Mouse (Mus musculus) adrenal gland, adult 2 months (tissue): ENCODE measurements around the gene Pakap. TPM values are rescaled to one million over a fixed set of nuclear protein-coding genes. Genes with fewer than 3 reads are reported as not detected.

Experiments used
- DNase-seq: peaks from one replicate; pipeline ENCODE4 v3.0.0; 2021
- polyA plus RNA-seq: library from polyadenylated mRNA; depleted of rRNA; stranded (reverse); fragments of >200 nt; gene quantifications from 2 replicates; pipeline ENCODE4 v1.2.3, GENCODE M21; 2012
- total RNA-seq, 2 experiments: library from RNA; stranded (reverse); gene quantifications; 2 replicates each; pipeline ENCODE4 v1.2.3; 2021

Pakap gene
- total and polyA plus RNA-seq, 3 experiments = 8.9 to 68.3 (median 34.9) TPM

DNA sequence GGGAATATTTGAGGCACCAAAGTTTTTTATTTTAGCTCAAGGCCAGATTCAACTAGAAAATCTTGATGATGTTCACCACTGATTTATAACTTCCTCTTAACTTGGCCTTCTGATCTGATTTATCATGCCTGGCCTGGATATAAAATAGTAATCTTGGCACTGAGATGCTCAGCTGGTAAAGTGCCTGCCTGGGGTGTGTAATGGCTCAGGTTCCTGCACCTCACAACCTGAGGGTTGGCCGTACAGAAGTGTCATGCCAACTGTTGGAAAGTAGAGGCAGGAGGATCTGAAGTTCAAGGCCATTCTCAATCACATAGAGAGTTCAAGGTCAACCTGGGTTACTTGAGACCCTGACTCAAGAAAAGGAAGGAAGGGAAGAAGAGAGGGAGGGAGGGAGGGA lies 57.3 kb downstream of the Pakap start:
- DNase-seq = peak; percentile 63

GRCm38 (mm10) chr4:57625756-57626155 lies 57.8 kb downstream of the Pakap start:
- no peak for DNase-seq

DNA sequence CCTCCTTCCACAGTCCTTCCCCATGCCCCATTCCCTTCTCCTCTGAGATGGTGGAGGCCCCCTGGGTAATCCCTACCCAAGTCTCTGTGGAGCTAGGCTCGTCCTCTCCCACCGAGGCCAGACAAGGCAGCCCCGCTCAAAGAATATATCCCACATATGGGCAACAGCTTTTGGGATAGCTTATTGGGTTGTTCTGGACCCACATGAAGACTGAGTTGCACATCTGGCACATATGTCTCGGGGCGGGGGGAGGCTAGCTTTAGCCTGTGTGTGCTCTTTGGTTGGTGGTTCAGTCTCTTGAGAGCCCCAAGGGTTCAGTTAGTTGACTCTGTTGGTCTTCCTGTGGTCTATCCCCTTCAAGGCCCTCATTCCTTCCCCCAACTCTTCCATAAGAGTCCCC lies 58.9 kb downstream of the Pakap start:
- DNase-seq = no peak

- peak; percentile 55 for DNase-seq
These were observed 64.4 kb downstream of the Pakap start for GRCm38 (mm10) chr4:57632386-57632785.

- no peak for DNase-seq
These were observed 65.1 kb downstream of the Pakap start for GRCm38 (mm10) chr4:57633052-57633451.

DNA sequence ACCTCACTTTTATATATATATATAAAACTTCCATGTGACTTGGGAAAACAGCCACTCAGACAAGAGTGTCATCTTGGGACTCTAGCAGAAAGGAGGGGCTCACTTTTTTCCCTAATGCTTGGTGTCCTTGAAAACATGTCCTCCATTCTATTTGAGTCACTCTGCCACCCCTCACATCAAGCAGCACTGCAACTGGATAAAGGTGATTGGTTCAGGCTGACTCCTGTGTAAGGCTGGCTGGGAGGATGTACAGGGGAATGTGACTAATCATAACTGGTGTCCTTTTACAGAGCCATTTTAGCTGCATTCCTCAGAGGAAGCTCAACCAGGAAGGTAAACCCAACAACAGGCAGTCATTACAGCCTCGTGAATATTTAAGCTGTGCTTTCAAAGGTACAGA lies 67.0 kb downstream of the Pakap start:
- DNase-seq = no peak

- peak; percentile 55 for DNase-seq
These were observed 69.0 kb downstream of the Pakap start for GRCm38 (mm10) chr4:57636782-57637482.

DNA sequence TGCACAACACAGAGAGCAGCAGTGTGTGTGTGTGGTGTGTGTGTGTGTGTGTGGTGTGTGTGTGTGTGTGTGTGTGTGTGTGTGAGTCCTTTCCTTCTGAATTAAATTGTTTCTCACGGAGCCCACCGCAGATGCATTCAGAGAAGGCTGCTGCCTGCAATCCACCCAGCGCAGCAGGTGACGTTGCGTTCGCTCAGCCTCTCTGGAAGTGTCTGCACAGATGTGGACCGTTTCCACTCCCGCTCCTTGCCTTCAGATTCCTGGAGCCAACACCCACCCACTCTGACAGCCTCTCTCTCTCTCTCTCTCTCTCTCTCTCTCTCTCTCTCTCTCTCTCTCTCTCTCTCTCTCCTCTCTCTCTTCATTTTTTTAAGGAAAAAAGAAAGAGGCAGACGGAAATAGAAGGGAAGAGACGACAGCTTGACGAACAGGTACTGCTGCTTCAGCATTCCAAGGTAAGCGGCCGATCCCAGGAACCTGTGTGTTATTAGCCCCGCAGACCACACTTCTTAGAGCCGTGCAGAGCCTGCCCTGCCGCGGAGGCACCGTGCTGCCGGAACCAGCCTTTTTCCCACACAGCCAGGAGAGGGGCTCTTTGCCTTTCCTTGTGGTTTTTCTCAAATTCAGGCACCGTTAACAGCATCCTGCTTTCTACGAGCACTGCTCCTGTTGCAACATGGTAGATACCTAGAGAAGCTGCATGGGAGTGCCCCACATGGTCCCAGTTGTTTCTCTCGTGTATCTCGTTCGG lies 69.8 kb downstream of the Pakap start:
- DNase-seq = no peak

- DNase-seq = no peak
These were observed 71.0 kb downstream of the Pakap start for GRCm38 (mm10) chr4:57638941-57639340.

DNA sequence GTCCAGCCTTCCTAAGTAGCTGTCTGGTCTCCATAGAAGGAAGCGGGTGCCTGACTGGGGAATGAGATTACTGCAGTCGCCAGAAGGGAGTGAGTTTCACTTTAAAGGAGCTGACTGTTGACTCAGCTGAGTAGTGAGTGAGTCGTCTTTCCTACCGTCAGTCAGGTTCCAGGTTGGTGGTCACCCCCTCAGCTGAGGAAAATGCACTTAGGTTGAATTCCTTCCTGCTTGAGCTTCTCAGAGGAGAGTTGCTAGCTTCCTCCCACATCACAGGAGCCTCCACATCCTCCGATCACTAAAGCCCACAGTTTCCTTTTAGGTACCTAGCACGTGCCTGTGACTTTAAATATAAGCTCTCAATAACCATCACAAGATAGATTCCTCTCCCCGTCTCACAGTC lies 72.2 kb downstream of the Pakap start:
- no peak for DNase-seq

DNA sequence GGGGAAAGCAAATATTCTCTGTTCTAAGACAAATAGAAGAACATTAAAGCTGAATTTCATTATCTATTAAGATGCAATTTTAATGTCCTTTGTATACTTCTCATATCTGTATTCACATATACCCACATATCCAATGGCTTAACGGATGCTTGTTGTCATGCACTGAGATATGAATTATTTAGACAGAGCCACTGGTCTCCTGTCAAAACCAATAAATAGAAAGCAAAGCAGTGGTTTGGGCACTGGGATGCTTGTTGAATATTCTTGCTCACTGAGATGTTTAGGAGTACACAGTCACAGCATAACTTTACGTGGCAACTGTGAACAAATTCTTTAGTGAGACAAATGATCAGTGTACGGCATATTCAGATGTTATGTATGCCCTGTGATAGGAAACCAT lies 73.0 kb downstream of the Pakap start:
- no peak for DNase-seq

- no peak for DNase-seq
These were observed 83.0 kb downstream of the Pakap start for GRCm38 (mm10) chr4:57650994-57651393.

GRCm38 (mm10) chr4:57651547-57651946 lies 83.6 kb downstream of the Pakap start:
- DNase-seq = no peak

DNA sequence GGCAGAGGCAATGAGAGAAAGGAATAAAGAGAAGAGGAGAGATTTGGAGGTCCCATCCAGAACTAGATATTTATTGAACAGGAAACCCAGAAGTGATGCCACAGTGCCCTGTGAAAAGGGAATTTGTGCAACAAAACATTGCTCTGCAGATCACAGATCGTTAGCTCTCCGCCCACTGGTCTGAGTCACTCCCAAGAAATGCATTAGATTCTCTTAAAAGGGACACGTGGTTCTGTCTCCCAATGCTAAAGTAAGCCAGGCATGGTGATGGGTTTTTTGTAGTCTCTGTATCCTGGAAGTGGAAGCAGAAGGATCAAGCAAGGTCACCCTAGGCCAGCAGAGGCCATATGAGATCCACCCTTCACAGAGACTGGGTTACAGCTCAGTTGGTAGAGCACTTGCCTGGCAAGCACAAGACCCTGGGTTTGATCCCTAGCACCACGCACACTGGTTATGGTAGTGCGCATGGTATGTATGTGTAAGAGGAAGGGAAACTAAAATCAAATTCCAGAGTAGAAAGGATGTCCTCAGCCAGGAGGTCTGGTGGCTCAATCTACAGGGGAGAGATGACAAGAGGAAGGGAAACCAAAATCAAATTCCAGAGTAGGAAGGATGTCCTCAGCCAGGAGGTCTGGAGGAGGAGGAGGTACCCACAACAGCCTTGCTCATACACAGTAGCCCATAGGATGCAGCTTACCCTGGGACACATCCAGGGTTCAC lies 84.4 kb downstream of the Pakap start:
- peak; percentile 62 for DNase-seq

DNA sequence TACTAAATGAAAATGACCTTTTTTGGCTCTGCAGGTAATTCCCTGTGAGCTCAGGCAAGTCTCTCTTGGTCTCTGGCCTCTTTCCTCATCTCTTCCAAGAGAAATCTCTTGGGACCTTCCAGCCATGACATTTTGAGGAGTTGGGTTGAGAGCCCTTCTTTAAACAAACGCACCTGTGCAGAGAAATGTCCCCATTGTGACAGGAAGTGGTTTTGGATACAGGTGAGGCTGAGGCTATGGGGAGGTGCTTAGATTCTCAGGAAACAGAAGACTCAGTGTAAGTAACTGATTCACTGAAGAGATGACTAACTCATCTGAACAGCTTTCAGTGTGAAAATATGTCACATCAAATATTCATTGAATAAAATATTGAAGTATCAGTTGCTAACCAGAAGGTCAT lies 88.0 kb downstream of the Pakap start:
- DNase-seq = no peak

GRCm38 (mm10) chr4:57656388-57656787 lies 88.4 kb downstream of the Pakap start:
- no peak for DNase-seq

DNA sequence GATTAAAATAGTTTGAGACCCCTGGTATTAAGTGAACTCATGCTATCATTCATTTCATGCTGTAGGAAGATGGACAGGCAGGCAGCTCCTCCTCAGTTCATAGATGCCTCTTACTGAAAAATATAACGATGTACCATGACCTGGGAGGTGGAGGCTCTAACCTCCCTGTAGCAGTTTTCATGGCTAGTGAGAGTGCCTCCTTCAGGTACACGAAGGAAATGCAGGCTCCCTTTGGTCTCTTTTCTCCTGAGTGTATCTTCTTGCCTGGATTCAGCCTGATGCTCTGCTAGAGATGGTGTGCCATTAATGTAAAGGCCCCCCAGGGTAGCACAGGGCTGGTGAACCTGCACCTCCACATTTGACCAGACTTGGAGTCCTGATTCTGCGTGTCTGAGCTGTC lies 88.9 kb downstream of the Pakap start:
- no peak for DNase-seq

DNA sequence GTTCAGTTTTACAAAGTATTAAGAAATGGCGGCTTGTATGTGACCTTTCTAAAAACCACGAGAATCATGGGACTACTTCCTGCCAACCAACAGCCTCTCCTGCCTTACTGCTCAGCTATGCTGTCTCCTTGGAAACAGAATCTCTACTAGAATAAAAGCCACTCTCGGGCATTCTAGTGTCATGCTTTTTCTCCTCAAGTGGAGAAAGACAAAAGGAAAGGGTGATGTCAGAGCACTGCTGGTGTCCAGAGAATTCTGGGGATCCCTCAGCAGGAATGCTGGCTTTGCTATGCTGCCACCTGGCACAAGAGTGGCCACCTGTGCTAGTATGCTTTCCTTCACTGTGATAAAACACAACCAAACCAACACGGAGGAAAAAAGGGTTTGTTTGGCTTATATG lies 92.5 kb downstream of the Pakap start:
- DNase-seq = no peak

- DNase-seq = peak; percentile 72
These were observed 98.1 kb downstream of the Pakap start for GRCm38 (mm10) chr4:57666101-57666500.

- peak; percentile 64 for DNase-seq
These were observed 103.0 kb downstream of the Pakap start for GRCm38 (mm10) chr4:57670813-57671469.

GRCm38 (mm10) chr4:57672541-57672940 lies 104.6 kb downstream of the Pakap start:
- peak; percentile 60 for DNase-seq
